ENCODE assay signal across 32 mouse cellular contexts in genomic region chr11:95814101-95814500, GRCm38 (mm10). TPM values are rescaled to one million over a fixed set of nuclear protein-coding genes. Genes with fewer than 3 reads are reported as not detected.
"Had no signal": no experiment of that assay in that cellular context is flagged by ENCODE, and none has a peak within 500 bp of the region (broad histone marks: within the 10 kb centered on the region; RNA-seq: fewer than 3 reads in every experiment).

No protein-coding gene starts in this region.

- H3K4me1 ChIP-seq: limb, embryonic 10.5 days; limb, embryonic 12.5 days; limb, embryonic 13.5 days; limb, embryonic 15.5 days; lung, embryonic 15.5 days had no signal

- H3K9ac ChIP-seq: limb, embryonic 12.5 days; limb, embryonic 13.5 days; limb, embryonic 15.5 days; liver, embryonic 12.5 days; liver, embryonic 13.5 days; liver, embryonic 14.5 days; liver, embryonic 15.5 days; liver, postnatal 0 days; lung, embryonic 14.5 days; lung, embryonic 15.5 days; midbrain, embryonic 12.5 days; midbrain, embryonic 13.5 days; midbrain, embryonic 15.5 days; neural tube, embryonic 12.5 days had no signal

- H3K36me3 ChIP-seq: limb, embryonic 10.5 days; limb, embryonic 12.5 days; limb, embryonic 13.5 days; limb, embryonic 15.5 days; liver, embryonic 12.5 days; liver, embryonic 13.5 days; liver, embryonic 15.5 days; lung, embryonic 15.5 days; midbrain, embryonic 10.5 days; midbrain, embryonic 12.5 days; midbrain, embryonic 13.5 days; midbrain, embryonic 15.5 days; neural tube, embryonic 12.5 days had no signal

- ATAC-seq: liver, embryonic 12.5 days; liver, postnatal 0 days; lung, postnatal 0 days; midbrain, embryonic 13.5 days; midbrain, embryonic 15.5 days; midbrain, embryonic 16.5 days had no signal

- H3K4me2 ChIP-seq: limb, embryonic 12.5 days; limb, embryonic 13.5 days; limb, embryonic 15.5 days; liver, embryonic 11.5 days; liver, embryonic 12.5 days; liver, embryonic 13.5 days; liver, embryonic 15.5 days; lung, embryonic 14.5 days; lung, embryonic 15.5 days; midbrain, embryonic 12.5 days; midbrain, embryonic 13.5 days; midbrain, embryonic 15.5 days; neural tube, embryonic 12.5 days had no signal

- H3K27me3 ChIP-seq: limb, embryonic 12.5 days; limb, embryonic 13.5 days; limb, embryonic 15.5 days; liver, embryonic 15.5 days; lung, embryonic 15.5 days; midbrain, embryonic 12.5 days; midbrain, embryonic 13.5 days; midbrain, embryonic 15.5 days; neural tube, embryonic 12.5 days had no signal

- DNase-seq: left cerebral cortex, postnatal 4 days; liver; liver, embryonic 13.5 days; liver, postnatal 0 days; lung, adult 18-20 months; lung, adult 2 months; lung, embryonic 14.5 days; lung, postnatal 10 days; lung, postnatal 14 days; lung, postnatal 36 days; lung, postnatal 4 days had no signal

- H3K27ac ChIP-seq: limb, embryonic 10.5 days; limb, embryonic 12.5 days; limb, embryonic 13.5 days; limb, embryonic 15.5 days; liver, embryonic 12.5 days; liver, embryonic 13.5 days; liver, embryonic 14.5 days; liver, embryonic 15.5 days; lung, embryonic 15.5 days; macrophage; midbrain, embryonic 10.5 days; midbrain, embryonic 12.5 days; midbrain, embryonic 13.5 days; midbrain, embryonic 15.5 days; neural tube, embryonic 12.5 days had no signal

- H3K9me3 ChIP-seq: limb, embryonic 10.5 days; limb, embryonic 12.5 days; limb, embryonic 15.5 days; liver, embryonic 12.5 days; liver, embryonic 13.5 days; liver, embryonic 15.5 days; lung, embryonic 15.5 days; midbrain, embryonic 10.5 days; midbrain, embryonic 12.5 days; midbrain, embryonic 13.5 days; midbrain, embryonic 15.5 days; neural tube, embryonic 12.5 days had no signal

- H3K4me3 ChIP-seq: limb, embryonic 10.5 days; limb, embryonic 12.5 days; limb, embryonic 13.5 days; limb, embryonic 15.5 days; liver, embryonic 12.5 days; liver, embryonic 13.5 days; liver, embryonic 15.5 days; lung, embryonic 15.5 days; megakaryocyte, embryonic 14.5 days; midbrain, embryonic 10.5 days; midbrain, embryonic 12.5 days; midbrain, embryonic 13.5 days; midbrain, embryonic 15.5 days; myocyte; neural tube, embryonic 12.5 days had no signal

RNA-seq across cellular contexts. Expression of gene Phospho1, which starts 10.2 kb away (rescaled TPM):
- polyA plus RNA-seq: limb, embryonic 10.5 days; limb, embryonic 12.5 days; lung, embryonic 14.5 days; midbrain, embryonic 12.5 days; midbrain, embryonic 13.5 days; midbrain, embryonic 15.5 days; midbrain, postnatal 0 days; neural tube, embryonic 11.5 days; neural tube, embryonic 12.5 days had no signal
